Mouse (Mus musculus) limb, embryonic 14.5 days (tissue): ENCODE results near the gene Adamts20. TPM values are rescaled to one million over a fixed set of nuclear protein-coding genes. Genes with fewer than 3 reads are reported as not detected.

Experiments
- ATAC-seq: fragments of 200-750 bp; cut with Nextera tagmentation; 2 replicates; pipeline ENCODE4 v1.8.0; 2017; ENCODE audit warnings: low read depth, moderate number of reproducible peaks, moderate TSS enrichment; ENCODE audit not compliant: low FRiP score
- DNase-seq: peaks from one replicate; pipeline ENCODE4 v3.0.0-alpha.2; 2015; ENCODE audit warnings: low spot score
- H3K27ac ChIP-seq: fragments of 300-500 bp; sonication (generic); replicated peaks from 2 replicates; pipeline ENCODE4 v1.5.1; 2014; ENCODE audit warnings: low read depth, mild to moderate bottlenecking, low read length, moderate library complexity, mixed read lengths
- H3K27me3 ChIP-seq: fragments of 300-500 bp; sonication (generic); 2 replicates; pipeline ENCODE4 v1.6.1; 2014; ENCODE audit warnings: low read length, mixed read lengths; ENCODE audit not compliant: control insufficient read depth, insufficient read depth
- H3K36me3 ChIP-seq: fragments of 300-500 bp; sonication (generic); 2 replicates; pipeline ENCODE4 v1.6.1; 2014; ENCODE audit warnings: mild to moderate bottlenecking, low read length, moderate library complexity, mixed read lengths; ENCODE audit not compliant: control insufficient read depth, insufficient read depth
- H3K4me1 ChIP-seq: fragments of 300-500 bp; sonication (generic); 2 replicates; pipeline ENCODE4 v1.6.1; 2014; ENCODE audit warnings: antibody characterized with exemption, low read length, mixed read lengths; ENCODE audit not compliant: control insufficient read depth, insufficient read depth
- H3K4me2 ChIP-seq: fragments of 300-500 bp; sonication (generic); replicated peaks from 2 replicates; pipeline ENCODE4 v1.6.1; 2014; ENCODE audit warnings: low read depth, mild to moderate bottlenecking, low read length, moderate library complexity; ENCODE audit not compliant: severe bottlenecking
- H3K4me3 ChIP-seq: fragments of 300-500 bp; sonication (generic); replicated peaks from 2 replicates; pipeline ENCODE4 v1.5.1; 2014; ENCODE audit warnings: low read length
- H3K9ac ChIP-seq: fragments of 300-500 bp; sonication (generic); 2 replicates; pipeline ENCODE4 v1.6.1; 2014; ENCODE audit warnings: mild to moderate bottlenecking, low read depth, low read length, moderate library complexity; ENCODE audit not compliant: severe bottlenecking
- H3K9me3 ChIP-seq: fragments of 300-500 bp; sonication (generic); 2 replicates; pipeline ENCODE4 v1.6.1; 2016; ENCODE audit warnings: low read length; ENCODE audit not compliant: control insufficient read depth
- POLR2A ChIP-seq: fragments of 200-500 bp; IDR thresholded peaks from 2 replicates; pipeline ENCODE4 v1.8.0; 2012; ENCODE audit warnings: inconsistent platforms, mild to moderate bottlenecking, moderate library complexity, borderline replicate concordance; ENCODE audit not compliant: insufficient read depth, insufficient read length; ENCODE audit errors: extremely low read depth
- WGBS: fragments of 180-500 bp; shearing (Covaris S2); extraction: QIAGEN DNeasy Blood & Tissue Kit; methylation state at CpG from one replicate; pipeline ENCODE4 v1.1.7; 2014; 5-methylcytosine and 5-hydroxymethylcytosine counted together
- polyA plus RNA-seq, 2 experiments: library from polyadenylated mRNA; depleted of rRNA in 1 of 2; stranded (reverse) in 1 of 2; unstranded in 1 of 2; fragments of >200 nt; fragmentation: Nextera tagmentation in 1 of 2; extraction: Ambion mirVana in 1 of 2; gene quantifications; 2 replicates each; pipeline versions ENCODE4 v1.2.1 to v1.2.3; 2012 to 2014

Gene Adamts20
- polyA plus RNA-seq, 2 experiments: 5.8 to 6.3 TPM

GRCm38 (mm10) chr15:94444437-94445136, 20.6 kb downstream of the Adamts20 start:
- H3K9me3 ChIP-seq: no peaks in the 10 kb centered on the region
- H3K36me3 ChIP-seq: no peaks in the 10 kb centered on the region
- TF ChIP-seq POLR2A: no peak
- H3K4me1 ChIP-seq: peaks cover 16% of the 10 kb centered on the region
- 0 out of 2 replicates have a peak overlapping the region, but pooled peaks have one; percentile 2 for H3K4me2 ChIP-seq
- H3K9ac ChIP-seq: no peak overlapping the region
- ATAC-seq: peak; percentile 83
- H3K27ac ChIP-seq: peak overlapping the region; percentile 70
- peak; percentile 56 for DNase-seq
- 20% methylated on average over 8 of the region's 8 CpGs for WGBS
- H3K4me3 ChIP-seq: no peak overlapping the region
- H3K27me3 ChIP-seq: no peaks in the 10 kb centered on the region

- H3K4me2 ChIP-seq: no peak overlapping the region
Measured at GRCm38 (mm10) chr15:94444043-94444436, 21.2 kb downstream of the Adamts20 start.

GRCm38 (mm10) chr15:94443025-94443424, 22.2 kb downstream of the Adamts20 start:
- H3K9ac ChIP-seq: no peak overlapping the region
- H3K9me3 ChIP-seq: no peaks in the 10 kb centered on the region
- no peak for TF ChIP-seq POLR2A
- WGBS: 69% methylated on average over 2 of the region's 2 CpGs
- no peak overlapping the region for H3K27ac ChIP-seq
- no peak overlapping the region for H3K4me2 ChIP-seq
- H3K4me3 ChIP-seq: no peak overlapping the region
- no peak for ATAC-seq
- H3K4me1 ChIP-seq: peaks cover 16% of the 10 kb centered on the region
- no peaks in the 10 kb centered on the region for H3K27me3 ChIP-seq
- DNase-seq: no peak
- H3K36me3 ChIP-seq: no peaks in the 10 kb centered on the region

More at GRCm38 (mm10) chr15:94444043-94444436, 21.2 kb downstream of the Adamts20 start:
- H3K9me3 ChIP-seq: no peaks in the 10 kb centered on the region
- H3K4me3 ChIP-seq: no peak overlapping the region
- DNase-seq (peak; percentile 14), ATAC-seq (peak; percentile 74)
- no peak overlapping the region for H3K9ac ChIP-seq
- H3K27ac ChIP-seq: peak overlapping the region; percentile 70
- TF ChIP-seq POLR2A: no peak
- H3K4me1 ChIP-seq: peaks cover 16% of the 10 kb centered on the region
- H3K36me3 ChIP-seq: no peaks in the 10 kb centered on the region
- WGBS: 56% methylated on average over 11 of the region's 11 CpGs
- no peaks in the 10 kb centered on the region for H3K27me3 ChIP-seq

- Histone ChIP-seq H3K36me3 (no peaks in the 10 kb centered on the region), H3K9ac (no peak overlapping the region), H3K4me2 (no peak overlapping the region), H3K4me3 (no peak overlapping the region), H3K27ac (no peak overlapping the region), H3K9me3 (no peaks in the 10 kb centered on the region), H3K4me1 (0 out of 2 replicates have a peak, but pooled peaks cover 3% of the 10 kb centered on the region), H3K27me3 (no peaks in the 10 kb centered on the region)
- WGBS: 51% methylated on average over 5 of the region's 5 CpGs
- DNase-seq: no peak
- no peak for TF ChIP-seq POLR2A
- ATAC-seq: no peak
Measured at GRCm38 (mm10) chr15:94435532-94435931, 29.7 kb downstream of the Adamts20 start.

- H3K9me3 ChIP-seq: no peaks in the 10 kb centered on the region
- TF ChIP-seq POLR2A: no peak
- 68% methylated on average over 14 of the region's 14 CpGs for WGBS
Measured at GRCm38 (mm10) chr15:94430681-94431405, 34.4 kb downstream of the Adamts20 start.

More at GRCm38 (mm10) chr15:94430681-94431405, 34.4 kb downstream of the Adamts20 start:
- Histone ChIP-seq H3K9ac (no peak overlapping the region), H3K4me3 (no peak overlapping the region), H3K4me2 (no peak overlapping the region), H3K4me1 (0 out of 2 replicates have a peak, but pooled peaks cover 4% of the 10 kb centered on the region), H3K27me3 (no peaks in the 10 kb centered on the region), H3K27ac (no peak overlapping the region), H3K36me3 (no peaks in the 10 kb centered on the region)
- DNase-seq (peak; percentile 24), ATAC-seq (0 out of 2 replicates have a peak, but pooled peaks have one; percentile 47)
